Mouse (Mus musculus) hematopoietic stem cell, adult 5-6 weeks (primary cell): ENCODE measurements around the gene Smap2. TPM values are rescaled to one million over a fixed set of nuclear protein-coding genes. Genes with fewer than 3 reads are reported as not detected.
"Not testable (repeated sequence)": the region's sequence is repeated elsewhere in the genome, so short reads cannot be mapped to it uniquely, and the experiment has no call there.

ENCODE experiments used
- ATAC-seq, 2 experiments: fragments of 125-278 bp in 1 of 2; replicated peaks in 1 of 2; 2 replicates each; pipeline ENCODE4 v1.8.0; 2016 to 2017; ENCODE audit warnings: inconsistent platforms in 2 of 2, mild to moderate bottlenecking in 2 of 2, moderate number of reproducible peaks in 2 of 2, low read depth in 1 of 2, moderate TSS enrichment in 1 of 2; ENCODE audit not compliant: low FRiP score in 2 of 2, poor library complexity in 2 of 2, severe bottlenecking in 2 of 2, insufficient read depth in 1 of 2, low TSS enrichment in 1 of 2
- total RNA-seq: library from RNA; stranded (forward); fragments of 172-1452, 232-1000 nt; gene quantifications from 2 replicates; pipeline ENCODE4 v1.2.3, GENCODE M21; 2017

Gene Smap2
- total RNA-seq = 50.3 and 52.8 TPM in 2 replicates

- peak; percentile 72 to 89 for ATAC-seq
These were observed at the start of gene Smap2 for GRCm38 (mm10) chr4:121016928-121017657. TSS of gene Smap2 (minus strand) at chr4:121017247.

GRCm38 (mm10) chr4:121065336-121065735, 48.3 kb upstream of the Smap2 start:
- no peak for ATAC-seq

GRCm38 (mm10) chr4:121059218-121059617, 42.2 kb upstream of the Smap2 start:
- not testable (repeated sequence) for ATAC-seq

DNA sequence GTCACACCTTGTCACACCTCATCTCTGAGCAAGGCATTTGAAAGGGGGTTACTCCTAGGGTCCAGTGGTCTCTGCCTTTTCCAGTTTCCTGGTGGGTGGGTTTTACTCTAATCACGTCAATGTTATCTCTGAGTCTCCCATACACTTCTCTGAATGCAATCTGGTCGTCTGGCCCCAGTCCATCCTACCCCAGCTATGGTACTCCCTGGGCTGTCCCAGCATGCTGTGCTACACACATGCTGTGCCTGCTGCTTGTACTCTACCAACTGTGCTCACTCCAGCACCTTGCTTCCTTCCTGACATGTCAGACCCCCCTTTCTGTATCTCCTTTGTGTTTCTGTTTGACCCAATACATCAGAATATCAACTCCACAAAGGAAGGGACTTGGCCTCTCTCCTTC, 40.0 kb upstream of the Smap2 start:
- no peak for ATAC-seq

GRCm38 (mm10) chr4:121056342-121056741, 39.3 kb upstream of the Smap2 start:
- no peak; a peak in 1 of 4 replicates for ATAC-seq

- no peak for ATAC-seq
These were observed 35.6 kb upstream of the Smap2 start for GRCm38 (mm10) chr4:121052454-121053323.

DNA sequence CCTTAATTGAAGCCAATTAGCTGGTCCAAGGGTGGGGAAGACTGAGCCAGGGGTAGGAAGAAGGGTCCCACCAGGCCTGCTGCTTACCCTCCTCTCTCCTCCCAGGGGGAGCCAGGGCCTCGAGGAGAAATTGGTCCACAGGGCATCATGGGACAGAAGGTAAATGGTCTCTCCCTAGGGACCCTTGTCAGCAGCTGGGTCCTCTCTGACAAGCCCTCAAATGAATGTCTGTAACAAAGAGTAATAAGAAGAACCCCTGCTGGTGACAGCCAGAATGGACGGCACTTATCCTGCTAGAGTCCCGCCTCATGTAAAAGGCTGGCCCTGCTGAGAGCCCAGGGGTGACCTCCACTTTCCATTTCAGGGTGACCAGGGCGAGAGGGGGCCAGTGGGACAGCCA, 34.8 kb upstream of the Smap2 start:
- no peak for ATAC-seq

- ATAC-seq = no peak
These were observed 25.9 kb upstream of the Smap2 start for GRCm38 (mm10) chr4:121042946-121043345.

DNA sequence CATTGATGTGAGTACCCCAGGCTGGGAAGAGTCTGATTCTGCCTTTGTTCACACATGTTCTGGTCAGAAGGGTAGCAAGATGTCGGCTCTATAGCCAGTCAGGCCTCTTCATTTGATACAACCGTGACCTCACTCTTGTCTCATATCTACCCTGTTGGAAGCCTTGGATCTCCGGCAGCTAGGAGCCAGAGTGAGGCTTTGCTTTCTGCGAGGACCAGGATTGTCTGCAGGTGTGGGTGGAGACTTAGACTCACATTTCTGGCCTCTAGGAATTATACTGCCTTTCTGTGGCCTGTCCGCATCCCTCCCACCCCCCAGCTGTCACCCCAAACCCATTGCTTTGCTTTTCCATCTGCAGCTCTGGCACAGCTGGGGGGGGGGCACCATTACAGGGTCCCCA, 25.4 kb upstream of the Smap2 start:
- ATAC-seq = no peak

- ATAC-seq = peak; percentile 82 to 86
These were observed 24.0 kb upstream of the Smap2 start for GRCm38 (mm10) chr4:121040897-121041671.

- ATAC-seq = peak in 1 of 2 experiments; percentile 5; a peak in 1 of 4 replicates
These were observed 23.3 kb upstream of the Smap2 start for GRCm38 (mm10) chr4:121040323-121040722.

GRCm38 (mm10) chr4:121039331-121040115, 22.5 kb upstream of the Smap2 start, which contains the start of gene Col9a2:
TSS of gene Col9a2 (plus strand) at chr4:121039385.
- ATAC-seq = 0 out of 4 replicates have a peak, but pooled peaks of 1 of the 2 experiments have one; percentile 20

DNA sequence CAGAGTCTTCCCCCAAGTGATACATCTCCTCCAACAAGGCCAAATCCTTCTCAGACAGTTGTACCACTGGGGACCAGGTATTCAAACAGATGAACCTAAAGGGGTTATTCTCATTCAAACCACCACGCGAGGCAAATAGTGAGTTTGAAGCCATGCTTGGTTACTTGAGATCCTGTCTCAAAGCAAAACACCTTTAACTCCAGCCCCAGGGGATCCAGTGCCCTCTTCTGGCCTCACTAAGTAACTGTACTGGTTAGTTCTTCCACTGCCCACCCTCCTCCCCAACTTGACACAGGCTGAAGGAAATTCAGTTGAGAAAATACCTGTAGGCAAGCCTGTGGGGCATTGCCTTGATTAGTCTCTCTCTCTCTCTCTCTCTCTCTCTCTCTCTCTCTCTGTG, 16.0 kb upstream of the Smap2 start:
- peak; percentile 44 to 52; a peak in 1 of 4 replicates for ATAC-seq

DNA sequence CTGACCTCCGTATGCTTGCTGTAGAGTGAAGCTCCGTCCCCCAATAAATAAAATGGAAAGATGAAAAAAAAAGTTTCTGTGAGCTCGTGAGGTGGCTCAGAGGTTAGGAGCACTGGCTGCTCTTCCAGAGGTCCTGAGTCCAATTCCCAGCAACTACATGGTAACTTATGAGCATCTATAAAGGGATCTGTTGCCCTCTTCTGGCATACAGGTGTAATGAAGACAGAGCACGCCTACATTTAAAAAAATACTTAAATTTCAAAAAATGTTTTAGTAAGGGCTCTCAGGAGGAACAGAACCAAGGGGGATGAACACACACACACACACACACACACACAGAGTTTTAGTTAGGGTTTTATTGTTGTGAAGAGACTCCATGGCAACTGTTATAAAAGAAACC, 14.4 kb upstream of the Smap2 start:
- ATAC-seq = no peak

DNA sequence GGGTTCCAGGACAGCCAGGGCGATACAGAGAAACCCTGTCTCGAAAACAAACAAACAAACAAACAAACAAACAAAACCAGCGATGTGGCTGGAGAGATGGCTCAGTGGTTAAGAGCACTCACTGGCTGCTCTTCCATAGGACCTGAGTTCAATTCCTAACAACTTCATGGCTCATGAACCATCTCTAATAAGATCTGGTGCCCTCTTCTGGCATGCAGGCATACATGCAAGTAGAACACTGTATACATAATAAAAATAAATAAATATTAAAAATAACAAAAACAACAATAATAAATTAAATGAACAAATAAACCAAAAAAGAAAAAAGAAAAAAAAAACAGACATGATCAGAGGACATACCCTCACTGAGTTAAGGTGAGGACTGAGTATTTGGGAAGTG, 12.6 kb upstream of the Smap2 start:
- no peak for ATAC-seq

- ATAC-seq = 0 out of 4 replicates have a peak, but pooled peaks of 1 of the 2 experiments have one; percentile 16
These were observed 11.8 kb upstream of the Smap2 start for GRCm38 (mm10) chr4:121028659-121029392.
